Comparison of ENCODE assay signal across 17 mouse cellular contexts in genomic region chr12:26285939-26286338, GRCm38 (mm10).
DNase-seq lines count a peak whose midpoint lies in the region; ATAC-seq lines count a peak whose summit lies in the region.
"Had no signal": no experiment of that assay in that cellular context is flagged by ENCODE, and none has a peak within 500 bp of the region (broad histone marks: within the 10 kb centered on the region; RNA-seq: fewer than 3 reads in every experiment).

No protein-coding gene starts in this region.

- peaks cover 14% of the 10 kb centered on the region for H3K4me1 ChIP-seq in hindbrain, embryonic 13.5 days (replicated peaks)
- H3K4me1 ChIP-seq in hindbrain, embryonic 12.5 days: 0 out of 2 replicates have a peak, but pooled peaks cover 4% of the 10 kb centered on the region
- H3K4me1 ChIP-seq in midbrain, embryonic 11.5 days (ENCODE audit: control insufficient read depth, insufficient read depth, low read length): no peaks in the 10 kb centered on the region
- H3K4me1 ChIP-seq in midbrain, embryonic 16.5 days (ENCODE audit: control insufficient read depth, insufficient read depth, low read length): no peaks in the 10 kb centered on the region
- H3K4me1 ChIP-seq in limb, embryonic 11.5 days (ENCODE audit: control insufficient read depth, insufficient read depth, low read length): peaks cover 17% of the 10 kb centered on the region
- H3K4me1 ChIP-seq in neural tube, embryonic 14.5 days (ENCODE audit: control insufficient read depth, insufficient read depth, low read length): peaks cover 12% of the 10 kb centered on the region

- no peak overlapping the region for H3K4me3 ChIP-seq in hindbrain, embryonic 13.5 days
- no peak overlapping the region for H3K4me3 ChIP-seq in hindbrain, embryonic 12.5 days
- H3K4me3 ChIP-seq in midbrain, embryonic 11.5 days (ENCODE audit: low read depth, low read length): no peak overlapping the region
- no peak overlapping the region for H3K4me3 ChIP-seq in midbrain, embryonic 16.5 days (ENCODE audit: low read depth, low read length)
- H3K4me3 ChIP-seq in limb, embryonic 11.5 days (ENCODE audit: low read depth, low read length): no peak overlapping the region
- H3K4me3 ChIP-seq in neural tube, embryonic 14.5 days (ENCODE audit: low read depth, low read length): no peak overlapping the region

- no peak overlapping the region for H3K4me2 ChIP-seq in hindbrain, embryonic 13.5 days
- no peak overlapping the region for H3K4me2 ChIP-seq in hindbrain, embryonic 12.5 days (replicated peaks)
- H3K4me2 ChIP-seq in midbrain, embryonic 11.5 days: no peak overlapping the region
- H3K4me2 ChIP-seq in midbrain, embryonic 16.5 days (ENCODE audit: low read length): no peak overlapping the region
- no peak overlapping the region for H3K4me2 ChIP-seq in limb, embryonic 11.5 days (ENCODE audit: low read depth, severe bottlenecking)
- no peak overlapping the region; the same call in 1 of the 2 replicates for H3K4me2 ChIP-seq in neural tube, embryonic 14.5 days (ENCODE audit: low read depth, low read length)
- H3K4me2 ChIP-seq: heart, embryonic 11.5 days; lung, embryonic 14.5 days had no signal

- H3K9me3 ChIP-seq in hindbrain, embryonic 13.5 days: no peaks in the 10 kb centered on the region
- H3K9me3 ChIP-seq in hindbrain, embryonic 12.5 days (replicated peaks): no peaks in the 10 kb centered on the region
- no peaks in the 10 kb centered on the region for H3K9me3 ChIP-seq in midbrain, embryonic 11.5 days (ENCODE audit: control insufficient read depth, low read length)
- no peaks in the 10 kb centered on the region; the same call in 1 of the 2 replicates for H3K9me3 ChIP-seq in midbrain, embryonic 16.5 days (replicated peaks; ENCODE audit: control insufficient read depth, low read length, poor library complexity, severe bottlenecking)
- no peaks in the 10 kb centered on the region for H3K9me3 ChIP-seq in limb, embryonic 11.5 days (ENCODE audit: control insufficient read depth, low read length)
- H3K9me3 ChIP-seq in neural tube, embryonic 14.5 days (ENCODE audit: control insufficient read depth, low read length): no peaks in the 10 kb centered on the region; the same call in 1 of the 2 replicates

- 53% methylated on average over 8 of the region's 8 CpGs for WGBS in hindbrain, embryonic 13.5 days
- WGBS in hindbrain, embryonic 12.5 days: 76% methylated on average over 8 of the region's 8 CpGs
- WGBS in midbrain, embryonic 11.5 days: 87% methylated on average over 8 of the region's 8 CpGs
- 78% methylated on average over 8 of the region's 8 CpGs for WGBS in midbrain, embryonic 16.5 days
- WGBS in limb, embryonic 11.5 days: 30% methylated on average over 8 of the region's 8 CpGs
- WGBS in neural tube, embryonic 14.5 days: 10% methylated on average over 8 of the region's 8 CpGs

- peak; percentile 75 for DNase-seq in midbrain, embryonic 11.5 days (ENCODE audit: low spot score, missing footprints)
- peak; percentile 33 for DNase-seq in limb, embryonic 11.5 days (ENCODE audit: low spot score)
- no peak for DNase-seq in right cerebral cortex, adult 18-20 months
- DNase-seq: adrenal gland, adult 2 months; cerebellum, adult 8-10 months; forebrain, postnatal 0 days; gastrocnemius, postnatal 25 days; heart, postnatal 36 days; lung, embryonic 14.5 days; thymus, postnatal 36 days had no signal

- H3K27ac ChIP-seq in hindbrain, embryonic 13.5 days: peak overlapping the region; percentile 70
- no peak overlapping the region for H3K27ac ChIP-seq in hindbrain, embryonic 12.5 days
- no peak overlapping the region for H3K27ac ChIP-seq in midbrain, embryonic 11.5 days (ENCODE audit: low read depth, low read length)
- H3K27ac ChIP-seq in midbrain, embryonic 16.5 days (ENCODE audit: low read length): no peak overlapping the region
- 0 out of 2 replicates have a peak overlapping the region, but pooled peaks have one; percentile 8 for H3K27ac ChIP-seq in limb, embryonic 11.5 days (replicated peaks; ENCODE audit: low read depth, low read length)
- peak overlapping the region; percentile 72 for H3K27ac ChIP-seq in neural tube, embryonic 14.5 days (ENCODE audit: low read depth, low read length)

- no peak for ATAC-seq in hindbrain, embryonic 13.5 days (ENCODE audit: low FRiP score)
- ATAC-seq in hindbrain, embryonic 12.5 days (ENCODE audit: low FRiP score): no peak
- ATAC-seq in midbrain, embryonic 11.5 days (ENCODE audit: low FRiP score): no peak
- no peak for ATAC-seq in midbrain, embryonic 16.5 days
- 0 out of 2 replicates have a peak, but pooled peaks have one; percentile 65 for ATAC-seq in limb, embryonic 11.5 days (ENCODE audit: insufficient number of reproducible peaks, low FRiP score, low TSS enrichment, low read depth)
- ATAC-seq in neural tube, embryonic 14.5 days (ENCODE audit: low read depth): peak; percentile 77; the same call in 1 of the 2 replicates
- ATAC-seq in erythroid progenitor cell, adult 5-6 weeks (replicated peaks; ENCODE audit: low FRiP score, poor library complexity, severe bottlenecking): no peak
- ATAC-seq: forebrain, postnatal 0 days; intestine, postnatal 0 days had no signal

- no peaks in the 10 kb centered on the region for H3K36me3 ChIP-seq in hindbrain, embryonic 13.5 days
- H3K36me3 ChIP-seq in hindbrain, embryonic 12.5 days: no peaks in the 10 kb centered on the region
- H3K36me3 ChIP-seq in midbrain, embryonic 11.5 days (ENCODE audit: control insufficient read depth, insufficient read depth, low read length): no peaks in the 10 kb centered on the region
- no peaks in the 10 kb centered on the region for H3K36me3 ChIP-seq in midbrain, embryonic 16.5 days (ENCODE audit: control insufficient read depth, insufficient read depth, low read length)
- no peaks in the 10 kb centered on the region for H3K36me3 ChIP-seq in limb, embryonic 11.5 days (ENCODE audit: control insufficient read depth, insufficient read depth, low read length)
- H3K36me3 ChIP-seq in neural tube, embryonic 14.5 days (ENCODE audit: control insufficient read depth, insufficient read depth, low read length): no peaks in the 10 kb centered on the region

- peak overlapping the region; percentile 35; the same call in 1 of the 2 replicates for H3K9ac ChIP-seq in hindbrain, embryonic 13.5 days
- H3K9ac ChIP-seq in hindbrain, embryonic 12.5 days: no peak overlapping the region
- no peak overlapping the region for H3K9ac ChIP-seq in midbrain, embryonic 11.5 days (ENCODE audit: low read length)
- no peak overlapping the region for H3K9ac ChIP-seq in midbrain, embryonic 16.5 days (ENCODE audit: low read depth, low read length)
- no peak overlapping the region for H3K9ac ChIP-seq in limb, embryonic 11.5 days (ENCODE audit: low read length)
- 0 out of 2 replicates have a peak overlapping the region, but pooled peaks have one; percentile 7 for H3K9ac ChIP-seq in neural tube, embryonic 14.5 days (replicated peaks; ENCODE audit: low read depth, low read length)
- H3K9ac ChIP-seq: forebrain, postnatal 0 days; lung, embryonic 14.5 days had no signal

- H3K27me3 ChIP-seq in hindbrain, embryonic 13.5 days: no peaks in the 10 kb centered on the region
- no peaks in the 10 kb centered on the region for H3K27me3 ChIP-seq in hindbrain, embryonic 12.5 days
- H3K27me3 ChIP-seq in midbrain, embryonic 11.5 days (ENCODE audit: control insufficient read depth, insufficient read depth, low read length): no peaks in the 10 kb centered on the region
- H3K27me3 ChIP-seq in midbrain, embryonic 16.5 days (ENCODE audit: control insufficient read depth, insufficient read depth, low read depth, low read length): no peaks in the 10 kb centered on the region
- H3K27me3 ChIP-seq in limb, embryonic 11.5 days (ENCODE audit: control insufficient read depth, insufficient read depth, low read length): no peaks in the 10 kb centered on the region
- H3K27me3 ChIP-seq in neural tube, embryonic 14.5 days (ENCODE audit: control insufficient read depth, insufficient read depth, low read length): no peaks in the 10 kb centered on the region

Comparison
In these comparisons a context has a peak if more than half of its experiments do, and no peak if none do; other contexts are left out.
1. H3K27ac ChIP-seq: peak in hindbrain, embryonic 13.5 days (single experiment), limb, embryonic 11.5 days (single experiment) and neural tube, embryonic 14.5 days (single experiment); none in hindbrain, embryonic 12.5 days (single experiment), midbrain, embryonic 11.5 days (single experiment) and midbrain, embryonic 16.5 days (single experiment).
2. H3K9ac ChIP-seq: peak in hindbrain, embryonic 13.5 days (single experiment) and neural tube, embryonic 14.5 days (single experiment); none in hindbrain, embryonic 12.5 days (single experiment), midbrain, embryonic 11.5 days (single experiment), midbrain, embryonic 16.5 days (single experiment) and limb, embryonic 11.5 days (single experiment).
3. ATAC-seq: peak in limb, embryonic 11.5 days (single experiment) and neural tube, embryonic 14.5 days (single experiment); none in hindbrain, embryonic 13.5 days (single experiment), hindbrain, embryonic 12.5 days (single experiment), midbrain, embryonic 11.5 days (single experiment), midbrain, embryonic 16.5 days (single experiment) and erythroid progenitor cell, adult 5-6 weeks (single experiment).